Mouse (Mus musculus): Measurements from ENCODE around the gene Col19a1.
"Not testable (repeated sequence)": the region's sequence is repeated elsewhere in the genome, so short reads cannot be mapped to it uniquely, and the experiment has no call there.

The Col19a1 gene

DNA sequence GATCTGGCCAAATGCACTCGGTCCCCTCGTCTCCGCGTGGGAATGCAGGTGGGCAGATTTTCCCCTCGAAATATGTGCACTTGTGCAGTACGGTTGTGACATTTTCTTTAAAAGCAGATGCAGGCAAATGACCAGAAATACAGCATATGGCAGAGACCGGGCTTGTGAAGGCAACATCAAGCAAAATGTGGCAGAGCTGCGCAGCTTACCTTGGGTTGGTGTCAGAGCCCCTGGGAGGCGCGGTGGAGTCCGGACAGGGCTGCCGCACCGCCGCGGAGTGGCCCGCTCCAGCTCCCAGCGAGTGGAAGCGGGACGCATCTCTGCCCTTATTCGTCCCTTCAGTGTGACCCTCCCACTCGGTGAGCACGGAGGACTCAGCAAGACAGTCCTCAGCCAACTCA lies at the start of gene Col19a1:
Gene Col19a1 (minus strand): TSS at position 332 of the 401 bp plus-strand sequence.
- DNase-seq = peak in 1 of 2 experiments; percentile 19

DNA sequence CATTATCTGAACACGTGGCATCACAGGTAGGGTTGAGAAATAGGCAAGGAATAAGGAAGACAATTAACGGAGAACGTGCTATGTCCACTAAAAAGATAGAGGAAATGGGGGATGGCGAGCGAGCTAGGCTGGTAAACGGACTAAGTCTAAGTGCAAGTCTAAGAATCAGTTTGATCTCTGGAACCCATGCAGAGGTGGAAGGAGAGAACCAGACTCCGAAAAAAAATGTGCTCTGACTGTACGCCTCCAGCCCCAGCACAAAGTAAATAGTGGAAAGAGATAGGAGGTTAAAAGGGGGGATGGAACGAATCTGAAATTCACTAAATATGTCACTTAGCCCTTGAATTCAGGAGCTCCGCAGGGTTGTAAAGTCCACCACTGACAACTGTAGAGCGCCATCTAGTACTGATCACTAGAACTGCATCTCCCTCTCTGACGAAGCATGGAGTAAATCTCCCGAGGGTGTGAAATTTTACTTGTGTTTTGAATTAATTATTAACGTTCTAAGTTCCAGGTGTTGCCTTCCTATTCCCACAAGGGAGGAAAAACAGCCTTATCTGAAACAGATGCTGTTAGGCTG lies 46.4 kb upstream of the Col19a1 start:
- DNase-seq = no peak

DNA sequence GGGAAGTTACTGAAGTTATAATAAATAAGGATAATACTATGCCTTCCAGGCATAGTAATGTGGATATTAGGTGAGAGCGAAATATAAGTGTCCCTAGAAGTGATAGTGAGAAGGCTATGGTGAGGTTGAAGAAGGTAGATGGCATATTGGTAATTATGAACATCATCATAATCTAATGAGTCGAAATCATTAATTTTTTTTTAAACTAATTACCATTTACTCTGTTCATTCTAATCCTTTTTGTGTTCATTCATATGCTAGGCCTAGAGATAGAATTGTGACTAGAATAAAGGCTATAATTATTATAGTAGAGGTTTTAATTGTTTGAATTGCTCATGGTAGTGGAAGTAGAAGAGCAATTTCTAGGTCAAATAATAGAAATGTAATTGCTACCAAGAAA lies 25.3 kb upstream of the Col19a1 start:
- not testable (repeated sequence) for DNase-seq

DNA sequence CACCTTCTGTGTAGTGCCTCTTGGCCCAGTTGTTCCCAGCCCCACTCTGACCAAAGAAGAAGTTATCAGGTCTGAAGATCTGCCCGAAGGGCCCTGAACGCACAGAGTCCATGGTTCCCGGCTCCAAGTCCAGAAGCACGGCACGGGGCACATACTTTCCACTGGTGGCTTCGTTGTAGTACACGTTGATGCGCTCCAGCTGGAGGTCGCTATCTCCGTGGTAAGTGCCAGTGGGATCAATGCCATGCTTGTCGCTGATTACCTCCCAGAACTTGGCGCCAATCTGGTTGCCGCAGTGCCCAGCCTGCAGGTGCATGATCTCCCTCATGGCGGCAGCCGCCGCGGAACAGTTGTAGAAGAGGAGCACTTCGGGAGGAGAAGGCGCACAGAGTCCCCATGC lies 7.8 kb upstream of the Col19a1 start:
- no peak for DNase-seq

DNA sequence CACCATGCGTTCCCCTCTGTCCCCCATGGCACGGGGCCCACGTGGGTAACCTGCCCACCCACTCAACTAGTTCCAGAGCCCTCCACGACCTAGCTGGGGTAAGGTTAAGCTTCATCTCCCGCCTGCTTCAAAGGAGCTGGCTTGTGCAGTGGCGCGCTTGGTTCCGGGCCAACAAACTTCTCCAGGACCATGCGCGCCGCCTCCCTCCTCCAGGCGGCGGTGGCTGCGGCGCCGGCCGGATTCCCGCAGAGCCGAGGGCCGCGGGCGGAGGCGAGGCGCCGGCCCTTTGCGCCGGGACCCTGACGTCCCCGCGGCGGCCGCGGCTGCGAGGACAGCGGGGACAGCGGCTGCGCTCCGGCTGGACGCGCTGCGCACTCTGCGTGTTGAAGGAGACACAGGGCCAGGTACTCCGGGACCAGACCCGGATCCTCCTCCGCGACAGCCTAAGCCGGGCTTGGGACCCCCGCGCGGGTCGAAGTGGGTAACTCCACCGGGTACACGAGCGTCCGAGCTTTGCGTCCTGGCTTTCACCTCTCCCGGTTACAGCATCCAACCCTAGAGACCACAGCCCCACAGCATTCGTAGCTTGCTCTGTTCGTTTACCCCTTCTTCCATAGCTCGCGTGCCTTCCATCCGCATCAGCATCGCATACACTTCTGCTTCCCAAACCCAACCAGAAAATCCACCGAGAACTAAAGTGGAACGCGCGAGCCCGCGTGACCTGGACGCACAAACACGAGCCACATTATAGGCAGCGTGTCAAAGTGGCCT lies 717 bp downstream of the Col19a1 start:
- DNase-seq = peak; percentile 6 to 53

DNA sequence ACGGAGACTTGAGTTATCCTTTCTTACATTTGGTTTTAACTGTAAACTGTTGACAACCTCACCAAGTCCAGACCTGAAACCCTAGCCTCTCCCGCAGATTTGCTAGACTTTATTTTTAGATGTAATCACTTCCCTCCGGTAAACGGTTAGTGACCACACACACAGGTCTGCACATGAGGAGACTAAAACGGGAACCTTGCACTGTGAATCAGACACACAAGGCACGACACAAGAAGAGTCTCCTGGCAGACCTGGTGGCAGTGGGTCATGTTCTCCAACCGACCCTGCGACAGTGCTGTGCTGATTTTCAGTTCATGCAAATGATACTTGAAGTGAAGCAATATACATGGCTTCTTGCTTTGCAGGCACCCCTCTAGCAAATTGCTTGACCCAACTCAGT lies 14.7 kb downstream of the Col19a1 start:
- DNase-seq = no peak

DNA sequence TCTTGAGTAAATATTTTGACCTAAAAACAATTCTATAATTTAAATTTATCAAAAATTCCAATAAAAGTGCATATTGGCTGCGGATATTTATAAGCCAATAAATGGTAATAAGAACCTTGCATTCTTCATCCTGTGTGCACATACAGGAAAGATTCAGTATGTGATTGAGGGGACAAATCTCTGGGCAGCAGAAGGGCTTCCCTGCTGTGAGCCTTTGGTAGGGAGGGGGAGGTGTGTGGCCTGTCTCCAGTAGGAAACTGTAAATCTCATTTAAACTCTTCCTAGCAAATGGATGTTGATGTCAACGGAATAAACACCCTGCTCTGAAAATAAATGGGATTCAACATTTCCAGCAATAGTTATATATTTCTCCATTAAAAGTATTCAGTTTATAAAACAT lies 23.2 kb downstream of the Col19a1 start:
- no peak for DNase-seq

DNA sequence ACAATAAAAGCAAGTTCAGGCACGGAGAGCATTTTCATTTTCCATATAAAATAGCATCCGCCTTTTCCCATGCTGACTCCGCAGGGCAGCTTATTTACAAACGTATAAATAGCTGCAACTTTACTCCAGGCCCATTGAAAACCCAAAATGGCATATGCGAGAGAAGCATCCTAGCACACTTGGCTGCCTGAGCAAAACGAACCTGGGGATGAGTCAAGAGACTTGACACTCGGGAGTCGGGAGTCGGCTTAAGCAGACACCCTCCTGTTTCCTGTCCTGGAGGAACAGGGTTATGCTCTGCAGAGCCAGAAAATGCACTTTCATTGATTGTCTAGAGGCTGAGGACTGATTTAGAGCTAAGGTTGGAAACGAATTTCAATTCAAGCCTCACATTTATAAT lies 29.3 kb downstream of the Col19a1 start:
- no peak for DNase-seq

DNA sequence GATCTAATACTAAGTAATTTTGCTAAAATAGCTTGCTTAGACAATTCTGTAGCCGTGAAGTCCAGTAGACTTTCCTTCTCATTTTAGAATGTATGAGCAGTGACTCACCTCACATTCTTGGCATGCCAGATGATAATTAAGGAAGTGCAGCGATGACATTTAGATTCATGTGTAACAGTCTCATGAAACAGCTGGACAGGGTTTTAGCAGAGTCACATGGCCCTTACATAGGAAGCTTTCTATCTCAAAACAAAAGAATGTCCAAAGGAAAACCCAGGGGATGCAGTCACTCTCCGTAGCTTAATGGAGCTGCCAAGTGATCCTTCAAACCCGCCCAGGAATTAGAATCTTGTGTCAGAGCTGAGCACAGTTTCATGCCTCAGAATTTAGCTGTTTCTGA lies 33.8 kb downstream of the Col19a1 start:
- no peak for DNase-seq

DNA sequence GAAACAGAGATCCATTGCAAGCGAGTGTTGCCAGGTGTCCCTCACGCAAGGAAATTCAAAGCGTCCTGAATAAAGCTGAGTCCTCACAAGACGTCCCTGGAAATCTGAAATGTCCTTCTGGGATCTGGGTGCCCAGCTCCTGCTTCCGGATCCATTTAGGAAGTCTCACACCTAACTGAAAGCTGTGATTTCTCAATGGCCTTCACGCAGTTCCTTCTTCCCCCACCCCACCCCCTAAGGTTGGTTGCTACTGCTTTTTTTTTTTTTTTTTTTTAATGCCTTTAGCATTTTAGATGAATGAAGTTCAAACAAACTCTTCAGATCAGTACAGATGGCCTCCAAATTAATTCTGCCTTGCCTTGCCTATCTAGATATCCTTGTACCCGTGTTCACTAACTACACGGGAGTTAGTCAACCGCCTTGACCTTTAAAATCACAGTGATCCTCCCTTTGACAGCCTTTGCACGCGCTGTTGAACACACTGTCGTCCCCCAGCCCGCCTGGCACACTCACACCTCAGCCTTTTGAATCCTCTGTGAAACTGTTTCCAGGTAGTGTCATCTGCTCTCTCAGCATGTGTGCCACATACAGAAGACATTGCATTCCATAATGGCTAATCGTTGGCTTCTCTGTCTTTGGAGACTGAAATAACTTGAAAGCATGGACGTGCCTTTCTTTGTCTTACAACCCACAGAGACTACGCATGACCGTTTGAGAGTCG lies 36.6 kb downstream of the Col19a1 start:
- no peak for DNase-seq

DNA sequence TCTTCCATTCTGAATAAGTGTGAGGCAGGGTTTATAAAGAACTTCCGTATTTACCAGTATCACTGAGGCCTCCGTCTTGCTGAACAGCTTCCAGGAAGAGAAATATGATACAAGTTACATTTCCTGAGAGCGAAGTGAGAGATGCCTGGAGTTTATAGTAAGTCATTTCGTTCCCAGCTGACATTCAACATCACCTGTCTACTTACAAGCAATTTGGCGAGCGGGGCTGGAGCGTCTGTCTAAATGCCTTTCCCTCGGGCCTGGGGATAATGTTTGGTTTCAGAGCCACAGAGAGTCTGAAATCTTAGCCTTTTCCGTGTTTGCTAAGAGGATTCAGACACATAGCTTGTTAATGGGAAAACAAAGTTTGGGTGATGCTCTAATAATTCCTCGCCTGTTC lies 37.2 kb downstream of the Col19a1 start:
- DNase-seq = no peak

DNA sequence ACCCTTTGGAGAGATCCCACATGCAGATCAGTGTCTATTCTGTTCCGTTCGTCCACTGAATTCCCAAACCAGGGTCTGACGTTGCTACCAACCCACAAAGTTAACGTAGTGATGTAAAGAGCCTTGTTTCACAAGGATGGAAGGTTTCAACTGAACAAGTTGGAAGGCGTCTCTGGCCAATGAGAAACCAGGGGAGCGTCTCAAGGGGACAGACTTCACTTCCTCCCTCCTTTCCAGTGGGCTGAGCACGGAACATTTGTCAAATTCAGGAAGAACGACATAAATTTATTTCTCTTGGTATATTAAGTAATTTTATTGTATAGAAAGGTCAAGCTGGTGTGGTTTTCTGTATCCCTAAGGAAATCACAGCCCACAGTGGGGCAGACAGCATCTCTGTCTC lies 38.2 kb downstream of the Col19a1 start:
- no peak for DNase-seq

DNA sequence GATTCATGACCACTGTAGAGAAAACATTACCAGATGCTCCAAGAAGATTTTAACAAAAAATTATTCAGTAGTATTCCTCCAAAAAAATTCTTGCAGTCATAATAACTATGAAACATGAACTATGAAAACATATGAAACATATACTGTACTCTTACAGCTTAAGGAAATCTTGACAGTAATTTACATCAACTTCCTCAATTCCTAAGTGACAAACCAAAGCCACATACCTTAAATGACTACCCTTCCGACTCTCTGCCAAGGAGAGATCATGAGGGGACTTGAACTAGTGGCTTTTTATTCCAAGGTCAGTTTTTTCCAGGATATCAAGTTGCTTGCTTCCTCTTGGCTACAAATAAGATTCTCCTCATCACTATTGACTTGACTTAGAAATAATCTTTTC lies 39.7 kb downstream of the Col19a1 start:
- no peak for DNase-seq

DNA sequence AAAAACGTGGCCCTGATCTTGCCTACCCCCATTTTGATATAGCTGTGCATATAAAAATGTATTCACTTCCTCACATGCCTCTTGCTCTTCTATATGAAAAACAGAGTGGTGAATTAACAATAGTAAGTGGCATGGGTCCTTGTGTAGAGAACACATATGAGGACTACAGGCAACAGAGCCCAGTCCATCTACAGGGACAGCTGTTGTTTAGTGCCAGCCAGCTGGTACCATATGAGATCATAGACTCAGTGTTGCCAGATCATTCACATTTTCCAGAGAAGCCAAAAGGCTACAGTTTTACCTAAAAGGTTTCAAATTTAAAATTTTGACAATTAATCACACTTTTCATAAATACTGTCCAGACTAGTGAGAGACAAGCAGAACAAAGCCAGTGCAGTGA lies 47.4 kb downstream of the Col19a1 start:
- no peak for DNase-seq

DNA sequence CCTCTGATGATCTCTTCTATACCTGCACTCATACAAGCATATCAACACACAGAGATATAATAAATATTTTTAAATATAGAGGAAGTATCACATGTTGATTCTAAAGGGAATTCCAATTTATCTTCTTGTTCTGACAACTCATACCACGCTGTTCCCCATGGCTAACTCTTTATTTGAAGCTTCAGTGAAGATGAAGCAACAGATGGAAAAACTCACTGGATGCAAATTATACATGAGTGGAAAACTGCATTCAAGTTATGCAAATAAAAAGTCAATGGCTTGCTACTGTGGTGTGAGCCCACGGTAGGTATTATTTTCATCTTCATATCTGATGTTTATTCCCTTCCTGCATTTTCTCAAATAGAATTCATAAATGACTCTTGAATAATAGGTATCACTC lies 60.1 kb downstream of the Col19a1 start:
- no peak for DNase-seq

DNA sequence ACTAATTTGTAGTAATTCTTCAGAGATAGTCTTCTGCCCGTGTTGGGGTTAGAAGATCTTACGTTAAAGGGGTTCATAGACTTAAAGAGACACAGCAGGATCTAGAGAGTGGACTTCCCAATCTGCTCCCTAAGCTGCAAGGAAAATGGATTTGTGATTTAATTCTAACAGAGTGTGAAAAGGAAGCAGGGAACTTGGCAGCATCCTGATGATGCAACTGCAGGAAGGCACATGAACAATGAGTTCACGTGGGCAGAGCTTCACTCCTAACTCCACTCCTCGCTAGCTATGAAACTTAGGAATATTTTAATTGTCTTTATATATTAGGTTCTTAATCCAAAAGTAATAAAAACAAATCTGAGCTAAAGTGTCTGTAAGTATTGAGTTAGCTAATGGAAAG lies 69.8 kb downstream of the Col19a1 start:
- no peak for DNase-seq

DNA sequence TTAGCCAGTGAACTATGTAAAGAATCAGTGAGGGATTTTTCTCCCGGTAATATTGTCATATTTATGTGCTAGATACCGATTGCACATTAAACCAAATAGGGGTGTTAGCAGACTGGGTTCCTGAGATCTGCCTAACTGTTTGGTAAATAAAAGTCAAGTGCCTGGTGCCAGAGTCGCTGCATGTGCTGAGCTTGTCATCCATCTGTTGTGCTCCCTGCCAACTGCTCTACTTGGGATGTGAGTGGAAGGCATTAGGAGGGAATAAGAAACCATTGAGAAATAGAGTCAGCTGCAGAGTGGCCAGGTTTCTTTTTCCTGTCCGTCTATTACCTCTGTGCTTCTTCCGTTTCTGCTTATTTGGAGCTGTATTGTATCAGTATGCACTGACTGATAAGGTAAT lies 71.9 kb downstream of the Col19a1 start:
- DNase-seq = no peak

DNA sequence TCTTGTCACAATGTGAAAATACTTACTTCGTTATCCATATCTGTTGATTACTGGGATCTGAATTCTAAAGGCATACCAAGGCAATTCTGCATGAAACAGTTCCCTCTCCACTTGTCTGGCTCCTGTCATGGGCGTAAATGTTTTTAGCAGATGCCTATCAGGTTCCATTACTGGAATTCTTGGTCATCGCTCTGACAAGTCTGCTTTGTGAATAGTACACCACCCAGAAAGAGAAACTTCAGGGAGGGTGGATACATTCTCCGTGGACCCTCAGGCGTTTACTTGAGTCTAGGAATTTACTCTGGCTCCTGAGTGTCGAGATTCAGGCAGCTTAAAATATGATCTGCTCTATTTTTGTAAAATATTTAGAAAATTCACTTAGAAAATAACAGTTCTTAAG lies 75.7 kb downstream of the Col19a1 start:
- no peak for DNase-seq

DNA sequence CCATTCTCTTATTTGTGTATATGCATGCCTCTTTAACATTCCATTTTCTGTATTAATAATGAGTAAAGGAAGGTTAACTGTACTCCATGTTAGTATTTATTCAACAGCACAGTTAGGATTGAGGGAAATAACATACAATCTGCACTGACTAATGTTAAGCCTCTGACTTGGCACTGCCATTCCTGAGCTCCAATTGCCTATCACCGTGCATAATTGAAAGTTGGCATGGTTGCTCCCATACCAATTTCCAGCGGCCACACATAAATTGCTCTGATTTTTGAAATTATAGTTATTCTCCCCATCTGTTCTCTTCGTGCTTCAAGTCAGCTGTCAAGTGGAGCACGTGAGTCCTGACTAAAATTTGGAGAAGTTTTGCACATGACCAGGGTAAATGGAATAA lies 91.9 kb downstream of the Col19a1 start:
- DNase-seq = no peak

DNA sequence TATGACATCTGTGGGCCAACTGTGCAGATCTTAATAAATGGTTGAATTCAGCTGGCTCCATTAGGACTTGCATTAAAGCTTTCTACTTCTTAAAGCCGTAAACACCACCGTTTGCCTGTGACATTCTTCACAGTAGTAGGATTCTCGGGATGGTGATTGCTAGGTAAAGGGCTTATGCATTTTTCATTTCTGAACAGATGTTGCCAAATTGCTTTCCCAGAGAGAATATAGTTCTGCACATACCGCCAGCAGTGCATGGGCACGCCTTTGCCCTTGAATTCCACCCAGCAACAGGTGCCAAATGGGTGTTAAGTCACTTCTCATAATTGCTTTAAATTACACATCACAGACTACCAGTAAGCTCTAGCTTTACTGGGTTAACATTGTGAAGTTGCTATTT lies 103.1 kb downstream of the Col19a1 start:
- DNase-seq = no peak

DNA sequence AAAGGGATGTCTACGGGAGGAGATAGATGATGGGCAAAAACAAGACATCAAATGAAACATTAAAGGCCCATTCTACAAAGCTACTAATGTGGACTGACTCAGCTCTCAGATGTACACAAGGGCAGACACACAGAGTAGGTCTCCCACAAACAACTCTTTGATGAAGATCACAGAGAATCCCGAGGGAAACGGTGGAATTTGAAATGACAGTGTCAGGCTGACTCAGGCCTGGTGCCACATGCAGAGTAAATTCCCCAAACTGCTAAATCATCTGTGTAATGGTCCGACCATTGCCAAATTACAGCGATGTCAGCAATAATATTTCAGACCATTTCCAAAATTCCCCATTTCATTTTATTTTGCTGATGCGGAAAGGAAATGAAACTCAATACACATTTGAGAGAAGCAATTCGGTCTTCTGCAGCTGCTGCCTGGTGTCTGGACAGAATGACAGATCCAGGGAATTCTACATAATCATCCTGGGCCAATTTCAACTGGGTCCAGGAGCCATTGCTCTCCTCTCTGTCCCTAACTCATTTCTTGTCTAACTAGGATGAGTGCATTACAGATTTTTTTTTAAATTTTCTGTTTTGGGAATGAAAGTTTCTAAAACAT lies 116.1 kb downstream of the Col19a1 start:
- no peak for DNase-seq

DNA sequence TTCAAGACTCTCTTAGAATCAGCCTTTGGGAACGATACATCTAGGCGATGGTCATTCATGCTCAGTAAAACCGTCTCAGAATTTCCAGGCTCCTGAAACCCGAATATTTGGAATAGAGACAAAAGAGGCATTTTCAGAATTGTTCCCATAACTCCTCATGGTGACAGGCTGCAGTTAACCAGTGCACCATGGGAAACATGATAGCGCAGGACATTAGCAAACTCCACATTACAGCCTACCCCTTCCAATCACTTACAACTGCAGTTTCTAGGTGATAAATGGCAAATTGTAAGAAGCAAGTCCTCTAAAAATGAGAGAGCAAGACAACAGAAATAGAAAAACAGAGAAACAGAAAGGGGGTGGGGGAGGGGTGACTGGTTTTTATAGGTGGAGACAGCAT lies 116.6 kb downstream of the Col19a1 start:
- no peak for DNase-seq

DNA sequence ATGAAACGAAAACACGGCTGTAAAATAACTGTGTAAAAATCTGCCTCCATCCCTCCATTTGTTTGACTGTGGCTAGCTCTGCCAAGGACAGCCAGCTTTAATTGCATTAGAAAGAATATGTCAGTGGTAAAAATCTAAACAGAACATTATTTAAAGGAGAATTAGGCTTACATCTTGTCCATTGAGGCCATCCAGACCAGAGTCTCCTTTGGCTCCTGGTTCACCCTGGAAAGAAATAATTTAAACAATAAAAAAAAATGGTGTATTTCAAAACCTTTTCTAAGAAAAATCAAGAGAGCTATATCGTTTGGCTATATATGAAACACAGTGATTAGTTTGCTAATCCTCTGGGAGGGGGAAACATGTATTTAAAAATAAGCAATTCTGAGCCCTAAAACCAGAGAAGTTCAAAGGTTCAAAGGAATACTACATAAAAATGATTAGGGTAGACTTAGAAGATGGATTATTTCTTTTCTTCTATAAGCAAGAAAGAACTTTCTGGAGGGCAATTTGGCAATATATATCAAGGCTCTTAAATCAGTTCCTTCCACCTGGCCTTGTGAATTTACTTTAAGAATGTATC lies 125.9 kb downstream of the Col19a1 start:
- no peak for DNase-seq
